Mouse (Mus musculus): ENCODE measurements around the gene Ubxn4. TPM values are rescaled to one million over a fixed set of nuclear protein-coding genes. Genes with fewer than 3 reads are reported as not detected.
"Not testable (repeated sequence)": the region's sequence is repeated elsewhere in the genome, so short reads cannot be mapped to it uniquely, and the experiment has no call there.

Ubxn4 gene
- total RNA-seq (2015; ENCODE audit: low replicate concordance) (10.1 and 13.4 TPM in 2 replicates), total RNA-seq (2017; ENCODE audit: low replicate concordance) (52.7 and 62.5 TPM in 2 replicates)

GRCm38 (mm10) chr1:128243627-128243995 lies at the start of gene Ubxn4:
Gene Ubxn4 (plus strand): TSS chr1:128243964.
- ATAC-seq (replicated peaks; ENCODE audit: low FRiP score, poor library complexity, severe bottlenecking), result no peak

- ATAC-seq (replicated peaks; ENCODE audit: low FRiP score, poor library complexity, severe bottlenecking), result no peak
Observed at GRCm38 (mm10) chr1:128194011-128194410, 49.8 kb upstream of the Ubxn4 start.

GRCm38 (mm10) chr1:128197353-128197752 lies 46.4 kb upstream of the Ubxn4 start:
- no peak for ATAC-seq (replicated peaks; ENCODE audit: low FRiP score, poor library complexity, severe bottlenecking)

GRCm38 (mm10) chr1:128213261-128213660 lies 30.5 kb upstream of the Ubxn4 start:
- no peak for ATAC-seq (replicated peaks; ENCODE audit: low FRiP score, poor library complexity, severe bottlenecking)

- no peak for ATAC-seq (replicated peaks; ENCODE audit: low FRiP score, poor library complexity, severe bottlenecking)
Observed at GRCm38 (mm10) chr1:128221886-128222285, 21.9 kb upstream of the Ubxn4 start.

- no peak for ATAC-seq (replicated peaks; ENCODE audit: low FRiP score, poor library complexity, severe bottlenecking)
Observed at GRCm38 (mm10) chr1:128223304-128223703, 20.5 kb upstream of the Ubxn4 start.

GRCm38 (mm10) chr1:128235181-128235580 lies 8.6 kb upstream of the Ubxn4 start:
- ATAC-seq (replicated peaks; ENCODE audit: low FRiP score, poor library complexity, severe bottlenecking), result no peak

- ATAC-seq (replicated peaks; ENCODE audit: low FRiP score, poor library complexity, severe bottlenecking), result peak; percentile 90
Observed at GRCm38 (mm10) chr1:128243996-128244726, 397 bp downstream of the Ubxn4 start.

GRCm38 (mm10) chr1:128244727-128245355 lies 1.1 kb downstream of the Ubxn4 start:
- peak; percentile 50 for ATAC-seq (replicated peaks; ENCODE audit: low FRiP score, poor library complexity, severe bottlenecking)

- not testable (repeated sequence) for ATAC-seq (replicated peaks; ENCODE audit: low FRiP score, poor library complexity, severe bottlenecking)
Observed at GRCm38 (mm10) chr1:128267061-128267460, 23.3 kb downstream of the Ubxn4 start.

GRCm38 (mm10) chr1:128270731-128271130 lies 27.0 kb downstream of the Ubxn4 start:
- ATAC-seq (replicated peaks; ENCODE audit: low FRiP score, poor library complexity, severe bottlenecking), result no peak

- ATAC-seq (replicated peaks; ENCODE audit: low FRiP score, poor library complexity, severe bottlenecking), result peak; percentile 77
Observed at GRCm38 (mm10) chr1:128275908-128276307, 32.1 kb downstream of the Ubxn4 start.

- no peak for ATAC-seq (replicated peaks; ENCODE audit: low FRiP score, poor library complexity, severe bottlenecking)
Observed at GRCm38 (mm10) chr1:128278563-128278962, 34.8 kb downstream of the Ubxn4 start.

GRCm38 (mm10) chr1:128281753-128282152 lies 38.0 kb downstream of the Ubxn4 start:
- ATAC-seq (replicated peaks; ENCODE audit: low FRiP score, poor library complexity, severe bottlenecking), result no peak

GRCm38 (mm10) chr1:128282924-128283323 lies 39.2 kb downstream of the Ubxn4 start:
- no peak for ATAC-seq (replicated peaks; ENCODE audit: low FRiP score, poor library complexity, severe bottlenecking)

GRCm38 (mm10) chr1:128284157-128284690 lies 40.5 kb downstream of the Ubxn4 start:
- no peak for ATAC-seq (replicated peaks; ENCODE audit: low FRiP score, poor library complexity, severe bottlenecking)

GRCm38 (mm10) chr1:128285136-128285535 lies 41.4 kb downstream of the Ubxn4 start:
- ATAC-seq (replicated peaks; ENCODE audit: low FRiP score, poor library complexity, severe bottlenecking), result no peak

- no peak for ATAC-seq (replicated peaks; ENCODE audit: low FRiP score, poor library complexity, severe bottlenecking)
Observed at GRCm38 (mm10) chr1:128290295-128290694, 46.5 kb downstream of the Ubxn4 start.

GRCm38 (mm10) chr1:128293524-128293923 lies 49.8 kb downstream of the Ubxn4 start:
- no peak for ATAC-seq (replicated peaks; ENCODE audit: low FRiP score, poor library complexity, severe bottlenecking)

- no peak for ATAC-seq (replicated peaks; ENCODE audit: low FRiP score, poor library complexity, severe bottlenecking)
Observed at GRCm38 (mm10) chr1:128295296-128295695, 51.5 kb downstream of the Ubxn4 start.

Data from erythroid progenitor cell, adult 5-6 weeks (primary cell).